Comparison of ENCODE assay signal across 25 mouse cellular contexts in the genomic region with DNA sequence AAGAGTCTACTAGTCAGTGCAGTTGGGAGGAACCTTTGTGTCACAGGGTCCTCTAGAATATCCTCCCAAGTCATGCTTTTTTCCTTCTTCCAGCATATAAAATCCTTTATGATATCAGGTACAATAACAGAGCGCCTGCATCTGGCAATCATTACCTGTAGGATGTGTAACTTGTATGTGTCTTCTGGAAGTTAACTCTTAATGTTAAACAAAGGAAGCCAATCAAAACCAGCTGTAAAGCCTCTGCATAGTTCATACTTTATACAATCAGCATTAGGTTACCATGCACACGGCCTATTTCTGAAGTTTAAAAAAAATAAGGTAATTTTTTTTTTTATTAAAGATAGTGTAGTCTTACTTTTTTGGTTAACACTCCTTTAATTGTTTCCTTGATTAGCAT.
DNase-seq lines count a peak whose midpoint lies in the region; ATAC-seq lines count a peak whose summit lies in the region.
"Had no signal": no experiment of that assay in that cellular context is flagged by ENCODE, and none has a peak within 500 bp of the region (broad histone marks: within the 10 kb centered on the region; RNA-seq: fewer than 3 reads in every experiment).

No protein-coding gene starts in this region.

- no peak overlapping the region for H3K4me3 ChIP-seq in embryonic facial prominence, embryonic 10.5 days
- no peak overlapping the region for H3K4me3 ChIP-seq in embryonic facial prominence, embryonic 14.5 days (ENCODE audit: low read depth, low read length)
- H3K4me3 ChIP-seq: embryonic facial prominence, embryonic 15.5 days; heart, adult 2 months; heart, embryonic 10.5 days; heart, embryonic 13.5 days had no signal

- 64% methylated on average over 2 of the region's 2 CpGs for WGBS in embryonic facial prominence, embryonic 10.5 days
- WGBS in embryonic facial prominence, embryonic 14.5 days = 36% methylated on average over 2 of the region's 2 CpGs

- no peaks in the 10 kb centered on the region for H3K36me3 ChIP-seq in embryonic facial prominence, embryonic 10.5 days (replicated peaks)
- H3K36me3 ChIP-seq in embryonic facial prominence, embryonic 14.5 days (ENCODE audit: control insufficient read depth, insufficient read depth, low read length) = no peaks in the 10 kb centered on the region
- H3K36me3 ChIP-seq: embryonic facial prominence, embryonic 15.5 days; heart, embryonic 10.5 days had no signal

- H3K9me3 ChIP-seq in embryonic facial prominence, embryonic 10.5 days = no peaks in the 10 kb centered on the region
- H3K9me3 ChIP-seq in embryonic facial prominence, embryonic 14.5 days (ENCODE audit: control insufficient read depth, low read length) = no peaks in the 10 kb centered on the region
- H3K9me3 ChIP-seq: embryonic facial prominence, embryonic 15.5 days; heart, embryonic 10.5 days; heart, embryonic 13.5 days had no signal

- 0 out of 2 replicates have a peak, but pooled peaks have one; percentile 18 for ATAC-seq in embryonic facial prominence, embryonic 14.5 days (ENCODE audit: low read depth)
- ATAC-seq: activated CD4-positive, CD25-positive, alpha-beta regulatory T cell, adult 4 months; forebrain, embryonic 14.5 days; forebrain, postnatal 0 days; hindbrain, postnatal 0 days; inflammation-experienced regulatory T-cells, adult 6 months; intestine, embryonic 16.5 days had no signal

- H3K9ac ChIP-seq in embryonic facial prominence, embryonic 14.5 days (ENCODE audit: low read depth, low read length) = no peak overlapping the region
- H3K9ac ChIP-seq: embryonic facial prominence, embryonic 15.5 days; forebrain, postnatal 0 days; heart, embryonic 13.5 days; hindbrain, embryonic 14.5 days had no signal

- no peak overlapping the region for H3K4me2 ChIP-seq in embryonic facial prominence, embryonic 14.5 days (ENCODE audit: low read depth, low read length)
- H3K4me2 ChIP-seq: embryonic facial prominence, embryonic 15.5 days; heart, embryonic 13.5 days; hindbrain, embryonic 14.5 days had no signal

- no peaks in the 10 kb centered on the region for H3K27me3 ChIP-seq in embryonic facial prominence, embryonic 10.5 days (replicated peaks; ENCODE audit: low read depth, poor library complexity, severe bottlenecking)
- H3K27me3 ChIP-seq in embryonic facial prominence, embryonic 14.5 days (replicated peaks; ENCODE audit: control insufficient read depth, insufficient read depth, low read length) = no peaks in the 10 kb centered on the region
- H3K27me3 ChIP-seq: embryonic facial prominence, embryonic 15.5 days; heart, embryonic 13.5 days had no signal

- DNase-seq in embryo, embryonic 10.5 days (ENCODE audit: low spot score) = peak; percentile 19
- no peak for DNase-seq in embryo, embryonic 10 days (ENCODE audit: low spot score)
- no peak for DNase-seq in embryonic facial prominence, embryonic 10.5 days (ENCODE audit: low spot score)
- peak; percentile 50 for DNase-seq in embryonic facial prominence, embryonic 14.5 days (ENCODE audit: low spot score)
- peak; percentile 11 for DNase-seq in mesoderm, embryonic 11.5 days (ENCODE audit: low read depth, low spot score)
- DNase-seq in gastrocnemius, postnatal 10 days = no peak
- DNase-seq in adrenal gland, postnatal 25 days = no peak
- DNase-seq: adrenal gland, postnatal 10 days; cerebellum, adult 11 months; cerebellum, adult 2 months; cerebellum, postnatal 36 days; forebrain, postnatal 0 days; gastrocnemius, postnatal 36 days; heart, adult 2 months; heart, postnatal 14 days; heart, postnatal 4 days had no signal

- H3K4me1 ChIP-seq in embryonic facial prominence, embryonic 10.5 days = peaks cover 11% of the 10 kb centered on the region
- no peaks in the 10 kb centered on the region for H3K4me1 ChIP-seq in embryonic facial prominence, embryonic 14.5 days (ENCODE audit: control insufficient read depth, insufficient read depth, low read length)
- H3K4me1 ChIP-seq: embryonic facial prominence, embryonic 15.5 days; heart, embryonic 10.5 days; heart, embryonic 13.5 days had no signal

- peak overlapping the region; percentile 52; the same call in 1 of the 2 replicates for H3K27ac ChIP-seq in embryonic facial prominence, embryonic 10.5 days (replicated peaks)
- H3K27ac ChIP-seq in embryonic facial prominence, embryonic 14.5 days (replicated peaks; ENCODE audit: low read depth, low read length) = no peak overlapping the region
- H3K27ac ChIP-seq: embryonic facial prominence, embryonic 15.5 days; heart, adult 2 months; heart, embryonic 10.5 days; heart, embryonic 13.5 days; hindbrain, embryonic 14.5 days; hindbrain, postnatal 0 days had no signal

Comparison
In these comparisons a context has a peak if more than half of its experiments do, and no peak if none do; other contexts are left out.
1. DNase-seq: peak in embryo, embryonic 10.5 days (single experiment), embryonic facial prominence, embryonic 14.5 days (single experiment) and mesoderm, embryonic 11.5 days (single experiment); none in embryo, embryonic 10 days (single experiment), embryonic facial prominence, embryonic 10.5 days (single experiment), gastrocnemius, postnatal 10 days (single experiment) and adrenal gland, postnatal 25 days (single experiment).